Comparison of ENCODE assay signal across 15 mouse cellular contexts in genomic region chr2:166481774-166482173, GRCm38 (mm10).
"Had no signal": no experiment of that assay in that cellular context is flagged by ENCODE, and none has a peak within 500 bp of the region (broad histone marks: within the 10 kb centered on the region; RNA-seq: fewer than 3 reads in every experiment).

No protein-coding gene starts in this region.

- H3K9me3 ChIP-seq: kidney, embryonic 15.5 days; liver, embryonic 13.5 days; neural tube, embryonic 13.5 days had no signal

- H3K36me3 ChIP-seq: kidney, embryonic 15.5 days; liver, embryonic 13.5 days; neural tube, embryonic 13.5 days had no signal

- H3K4me3 ChIP-seq: kidney, embryonic 15.5 days; liver, embryonic 13.5 days; myocyte; neural tube, embryonic 13.5 days had no signal

- H3K9ac ChIP-seq: kidney, embryonic 15.5 days; liver, embryonic 13.5 days; neural tube, embryonic 13.5 days had no signal

- H3K4me1 ChIP-seq: liver, embryonic 13.5 days had no signal

- DNase-seq: kidney, adult 11 months; kidney, adult 8-10 months; kidney, postnatal 10 days; kidney, postnatal 36 days; layer of hippocampus, postnatal 36 days; liver, embryonic 13.5 days; lung, adult 2 months; lung, postnatal 14 days; midbrain, embryonic 14.5 days; retina, postnatal 1 day; thymus, adult 18-20 months; thymus, postnatal 36 days had no signal

- H3K27me3 ChIP-seq: kidney, embryonic 15.5 days; liver, embryonic 13.5 days had no signal

- H3K4me2 ChIP-seq: kidney, embryonic 15.5 days; liver, embryonic 13.5 days; neural tube, embryonic 13.5 days had no signal

- H3K27ac ChIP-seq: kidney, embryonic 15.5 days; liver, embryonic 13.5 days; neural tube, embryonic 13.5 days had no signal
